In the genomic region with DNA sequence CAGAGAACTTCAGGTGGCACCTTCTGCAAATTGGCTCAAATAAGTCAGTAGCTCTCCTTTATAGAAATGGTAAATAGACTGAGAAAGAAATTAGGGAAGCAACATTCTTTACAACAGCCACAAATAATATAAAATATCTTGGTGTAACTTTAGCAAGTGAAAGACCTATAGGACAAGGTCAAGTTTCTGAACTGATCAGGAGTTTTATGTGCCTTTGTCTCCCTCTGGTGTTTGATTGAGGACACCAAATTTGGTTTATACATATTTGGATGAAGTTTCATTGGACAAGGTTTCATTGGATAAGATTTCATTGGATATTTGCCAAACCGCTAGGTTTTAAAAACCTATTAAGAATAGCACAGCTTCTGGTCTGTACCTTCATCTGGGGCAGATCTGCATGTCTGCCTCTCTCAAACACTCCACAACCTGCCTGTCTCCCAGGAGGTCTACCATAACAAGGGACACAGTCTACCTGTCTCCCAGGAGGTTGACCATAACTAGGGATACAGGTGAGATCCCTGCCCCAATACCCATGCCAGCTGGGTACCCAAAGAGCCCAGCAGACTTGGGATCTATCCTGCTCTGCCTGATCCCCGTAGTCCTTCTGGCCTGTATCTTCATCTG, we compare ENCODE assay signal across 11 mouse cellular contexts.
A peak's percentile ranks its signal among the peaks of the same experiment; 100 is the strongest.
DNase-seq lines count a peak whose midpoint lies in the region; ATAC-seq and TF ChIP-seq lines count a peak whose summit lies in the region.
"Had no signal": no experiment of that assay in that cellular context is flagged by ENCODE, and none has a peak within 500 bp of the region (broad histone marks: within the 10 kb centered on the region; RNA-seq: fewer than 3 reads in every experiment).

No protein-coding gene starts in this region.

- H3K9me3 ChIP-seq in heart, embryonic 11.5 days (replicated peaks; ENCODE audit: control insufficient read depth, low read length), result no peaks in the 10 kb centered on the region
- H3K9me3 ChIP-seq in lung, postnatal 0 days (ENCODE audit: low read length), result no peaks in the 10 kb centered on the region
- H3K9me3 ChIP-seq: heart, embryonic 15.5 days had no signal

- peak; percentile 20 for DNase-seq in heart, adult 8-10 months (ENCODE audit: low spot score)
- DNase-seq in lung, postnatal 0 days (ENCODE audit: low spot score), result peak; percentile 64
- no peak for DNase-seq in lung, adult 2 months
- peak; percentile 17 for DNase-seq in c-Kit-positive CD71-negative TER-119-negative erythroid progenitor cells, embryonic 14.5 days (ENCODE audit: low read depth)
- DNase-seq in splenic B cell, adult 2 months (ENCODE audit: low read depth, low spot score), result peak; percentile 36
- DNase-seq in left cerebral cortex, adult 9 months (ENCODE audit: low spot score in 2 of 2), result no peak
- DNase-seq in adrenal gland, adult 2 months, result no peak

- no peak overlapping the region for H3K4me3 ChIP-seq in heart, embryonic 11.5 days (ENCODE audit: low read depth, low read length)
- H3K4me3 ChIP-seq in lung, postnatal 0 days (ENCODE audit: low read depth, low read length), result no peak overlapping the region
- H3K4me3 ChIP-seq in lung, adult 2 months (replicated peaks; ENCODE audit: extremely low read depth, low read depth, low read length), result no peak overlapping the region
- H3K4me3 ChIP-seq: erythroblast, embryonic 14.5 days; heart, embryonic 15.5 days had no signal

- no peak overlapping the region for H3K4me2 ChIP-seq in heart, embryonic 11.5 days
- H3K4me2 ChIP-seq in lung, postnatal 0 days (replicated peaks; ENCODE audit: low read depth, low read length), result no peak overlapping the region
- H3K4me2 ChIP-seq: heart, embryonic 15.5 days had no signal

- H3K4me1 ChIP-seq in heart, embryonic 11.5 days (ENCODE audit: control insufficient read depth, insufficient read depth, low read length), result no peaks in the 10 kb centered on the region
- no peaks in the 10 kb centered on the region for H3K4me1 ChIP-seq in lung, postnatal 0 days (ENCODE audit: insufficient read depth, low read depth, low read length)
- no peaks in the 10 kb centered on the region for H3K4me1 ChIP-seq in lung, adult 2 months (ENCODE audit: control insufficient read depth, insufficient read depth, low read length)
- H3K4me1 ChIP-seq: heart, embryonic 15.5 days had no signal

- H3K27me3 ChIP-seq in heart, embryonic 11.5 days (ENCODE audit: control insufficient read depth, insufficient read depth, low read length), result no peaks in the 10 kb centered on the region
- no peaks in the 10 kb centered on the region for H3K27me3 ChIP-seq in lung, postnatal 0 days (replicated peaks; ENCODE audit: insufficient read depth, low read length)
- H3K27me3 ChIP-seq in splenic B cell, adult 2 months (ENCODE audit: control insufficient read depth, insufficient read depth, low read length, poor library complexity, severe bottlenecking), result no peaks in the 10 kb centered on the region
- H3K27me3 ChIP-seq: heart, embryonic 15.5 days had no signal

- ATAC-seq in heart, embryonic 11.5 days (replicated peaks; ENCODE audit: insufficient number of reproducible peaks, low FRiP score, low TSS enrichment), result no peak
- no peak for ATAC-seq in lung, postnatal 0 days
- ATAC-seq: activated CD4-positive, CD25-positive, alpha-beta regulatory T cell, adult 4 months had no signal

- no peak for TF ChIP-seq POLR2A in lung, adult 2 months (IDR thresholded peaks at IDR 0.05; ENCODE audit: borderline replicate concordance, extremely low read depth, low read depth, low read length)

- no peaks in the 10 kb centered on the region for H3K36me3 ChIP-seq in heart, embryonic 11.5 days (ENCODE audit: control insufficient read depth, insufficient read depth, low read length)
- no peaks in the 10 kb centered on the region for H3K36me3 ChIP-seq in lung, postnatal 0 days (ENCODE audit: insufficient read depth, low read length)
- no peaks in the 10 kb centered on the region for H3K36me3 ChIP-seq in splenic B cell, adult 2 months (ENCODE audit: control insufficient read depth, insufficient read depth, low read length, poor library complexity, severe bottlenecking)
- H3K36me3 ChIP-seq: heart, embryonic 15.5 days had no signal

- H3K9ac ChIP-seq in heart, embryonic 11.5 days (ENCODE audit: low read depth, low read length), result no peak overlapping the region
- H3K9ac ChIP-seq in lung, postnatal 0 days (replicated peaks; ENCODE audit: low read depth), result no peak overlapping the region
- H3K9ac ChIP-seq: heart, embryonic 15.5 days had no signal

- WGBS in heart, embryonic 11.5 days (ENCODE audit: insufficient replicate concordance), result 72% methylated on average over 2 of the region's 2 CpGs
- WGBS in lung, postnatal 0 days, result 79% methylated on average over 2 of the region's 2 CpGs
- WGBS in lung, adult 2 months, result 80% methylated on average over 2 of the region's 2 CpGs

- peak; percentile 64 for TF ChIP-seq CTCF in lung, postnatal 0 days (IDR thresholded peaks at IDR 0.05)
- TF ChIP-seq CTCF in lung, adult 2 months (IDR thresholded peaks at IDR 0.05; ENCODE audit: insufficient read depth, low read length), result no peak

- no peak for TF ChIP-seq EP300 in lung, postnatal 0 days (IDR thresholded peaks at IDR 0.05)

- no peak overlapping the region for H3K27ac ChIP-seq in heart, embryonic 11.5 days (ENCODE audit: low read depth, low read length)
- no peak overlapping the region for H3K27ac ChIP-seq in lung, postnatal 0 days (ENCODE audit: low read length)
- H3K27ac ChIP-seq: heart, embryonic 15.5 days had no signal

Comparison
In these comparisons a context has a peak if more than half of its experiments do, and no peak if none do; other contexts are left out.
1. DNase-seq: peak in heart, adult 8-10 months (single experiment), lung, postnatal 0 days (single experiment), c-Kit-positive CD71-negative TER-119-negative erythroid progenitor cells, embryonic 14.5 days (single experiment) and splenic B cell, adult 2 months (single experiment); none in lung, adult 2 months (single experiment), left cerebral cortex, adult 9 months (0 of 2) and adrenal gland, adult 2 months (single experiment).